Mouse (Mus musculus): ENCODE results near the gene Lrriq4.
"Not testable (repeated sequence)": the region's sequence is repeated elsewhere in the genome, so short reads cannot be mapped to it uniquely, and the experiment has no call there.

The Lrriq4 gene

GRCm38 (mm10) chr3:30687216-30687615, 42.9 kb downstream of the Lrriq4 start:
- no peak for DNase-seq

- no peak for DNase-seq
These were observed 46.7 kb downstream of the Lrriq4 start for GRCm38 (mm10) chr3:30690976-30691375.

- no peak for DNase-seq
These were observed 51.4 kb downstream of the Lrriq4 start for GRCm38 (mm10) chr3:30695661-30696060.

- DNase-seq: peak; percentile 84
These were observed 52.0 kb downstream of the Lrriq4 start for GRCm38 (mm10) chr3:30696346-30696745.

GRCm38 (mm10) chr3:30697891-30698290, 53.6 kb downstream of the Lrriq4 start:
- no peak for DNase-seq

- not testable (repeated sequence) for DNase-seq
These were observed 55.6 kb downstream of the Lrriq4 start, which contains the start of gene Lrrc31 for GRCm38 (mm10) chr3:30699711-30700505. TSS of gene Lrrc31 (minus strand) at chr3:30699843.

GRCm38 (mm10) chr3:30705977-30706376, 61.7 kb downstream of the Lrriq4 start:
- DNase-seq: no peak

GRCm38 (mm10) chr3:30706614-30707276, 62.4 kb downstream of the Lrriq4 start:
- no peak for DNase-seq

GRCm38 (mm10) chr3:30710191-30710590, 65.9 kb downstream of the Lrriq4 start:
- peak; percentile 58 for DNase-seq

- DNase-seq: no peak
These were observed 69.0 kb downstream of the Lrriq4 start for GRCm38 (mm10) chr3:30713334-30713733.

- DNase-seq: no peak
These were observed 74.3 kb downstream of the Lrriq4 start for GRCm38 (mm10) chr3:30718649-30719048.
